20 mouse cellular contexts compared by ENCODE assay signal in genomic region chr2:83766058-83766457, GRCm38 (mm10). TPM values are rescaled to one million over a fixed set of nuclear protein-coding genes. Genes with fewer than 3 reads are reported as not detected.
DNase-seq lines count a peak whose midpoint lies in the region; ATAC-seq lines count a peak whose summit lies in the region.
"Had no signal": no experiment of that assay in that cellular context is flagged by ENCODE, and none has a peak within 500 bp of the region (broad histone marks: within the 10 kb centered on the region; RNA-seq: fewer than 3 reads in every experiment).

No protein-coding gene starts in this region.

- H3K9ac ChIP-seq in kidney, embryonic 14.5 days (ENCODE audit: low read depth, low read length) = no peak overlapping the region
- no peak overlapping the region for H3K9ac ChIP-seq in forebrain, embryonic 12.5 days
- no peak overlapping the region for H3K9ac ChIP-seq in heart, embryonic 11.5 days (ENCODE audit: low read depth, low read length)
- H3K9ac ChIP-seq: embryonic facial prominence, embryonic 13.5 days; heart, embryonic 12.5 days; hindbrain, embryonic 14.5 days had no signal

- H3K4me3 ChIP-seq in kidney, embryonic 14.5 days (ENCODE audit: low read length) = no peak overlapping the region
- no peak overlapping the region for H3K4me3 ChIP-seq in forebrain, embryonic 12.5 days (replicated peaks)
- H3K4me3 ChIP-seq in heart, embryonic 11.5 days (ENCODE audit: low read depth, low read length) = no peak overlapping the region
- H3K4me3 ChIP-seq: embryonic facial prominence, embryonic 13.5 days; heart, adult 2 months; heart, embryonic 12.5 days; hindbrain, embryonic 10.5 days had no signal

- no peaks in the 10 kb centered on the region for H3K9me3 ChIP-seq in kidney, embryonic 14.5 days (ENCODE audit: control insufficient read depth, low read length)
- no peaks in the 10 kb centered on the region for H3K9me3 ChIP-seq in forebrain, embryonic 12.5 days
- no peaks in the 10 kb centered on the region for H3K9me3 ChIP-seq in heart, embryonic 11.5 days (replicated peaks; ENCODE audit: control insufficient read depth, low read length)
- H3K9me3 ChIP-seq: embryonic facial prominence, embryonic 13.5 days; heart, embryonic 12.5 days; hindbrain, embryonic 10.5 days had no signal

- H3K4me2 ChIP-seq in kidney, embryonic 14.5 days (replicated peaks; ENCODE audit: low read depth, low read length) = no peak overlapping the region
- no peak overlapping the region for H3K4me2 ChIP-seq in forebrain, embryonic 12.5 days
- no peak overlapping the region for H3K4me2 ChIP-seq in heart, embryonic 11.5 days
- H3K4me2 ChIP-seq: embryonic facial prominence, embryonic 13.5 days; heart, embryonic 12.5 days; hindbrain, embryonic 14.5 days had no signal

- H3K27me3 ChIP-seq in kidney, embryonic 14.5 days (ENCODE audit: control insufficient read depth, insufficient read depth, low read length) = no peaks in the 10 kb centered on the region
- no peaks in the 10 kb centered on the region for H3K27me3 ChIP-seq in forebrain, embryonic 12.5 days
- H3K27me3 ChIP-seq in heart, embryonic 11.5 days (ENCODE audit: control insufficient read depth, insufficient read depth, low read length) = no peaks in the 10 kb centered on the region
- H3K27me3 ChIP-seq: embryonic facial prominence, embryonic 13.5 days had no signal

- H3K36me3 ChIP-seq in kidney, embryonic 14.5 days (ENCODE audit: control insufficient read depth, insufficient read depth, low read length) = peaks cover 31% of the 10 kb centered on the region
- H3K36me3 ChIP-seq in forebrain, embryonic 12.5 days (replicated peaks) = no peaks in the 10 kb centered on the region; the same call in 1 of the 2 replicates
- peaks cover 9% of the 10 kb centered on the region for H3K36me3 ChIP-seq in heart, embryonic 11.5 days (ENCODE audit: control insufficient read depth, insufficient read depth, low read length)

- no peak overlapping the region for H3K27ac ChIP-seq in kidney, embryonic 14.5 days (ENCODE audit: low read depth, low read length)
- H3K27ac ChIP-seq in forebrain, embryonic 12.5 days = no peak overlapping the region
- H3K27ac ChIP-seq in heart, embryonic 11.5 days (ENCODE audit: low read depth, low read length) = no peak overlapping the region
- H3K27ac ChIP-seq: embryonic facial prominence, embryonic 13.5 days; heart, adult 2 months; hindbrain, embryonic 10.5 days; hindbrain, embryonic 14.5 days had no signal

- H3K4me1 ChIP-seq in kidney, embryonic 14.5 days (ENCODE audit: control insufficient read depth, insufficient read depth, low read length) = no peaks in the 10 kb centered on the region
- H3K4me1 ChIP-seq in forebrain, embryonic 12.5 days = no peaks in the 10 kb centered on the region
- no peaks in the 10 kb centered on the region for H3K4me1 ChIP-seq in heart, embryonic 11.5 days (ENCODE audit: control insufficient read depth, insufficient read depth, low read length)
- H3K4me1 ChIP-seq: embryonic facial prominence, embryonic 13.5 days; heart, embryonic 12.5 days; hindbrain, embryonic 10.5 days had no signal

- peak; percentile 69 for ATAC-seq in frontal cortex, adult (ENCODE audit: low TSS enrichment)
- ATAC-seq in kidney, embryonic 14.5 days (ENCODE audit: low FRiP score, low TSS enrichment) = 0 out of 2 replicates have a peak, but pooled peaks have one; percentile 28
- no peak for ATAC-seq in forebrain, embryonic 12.5 days (ENCODE audit: low FRiP score)
- no peak for ATAC-seq in heart, embryonic 11.5 days (replicated peaks; ENCODE audit: insufficient number of reproducible peaks, low FRiP score, low TSS enrichment)
- ATAC-seq: forebrain, embryonic 14.5 days had no signal

- DNase-seq in frontal cortex, adult 2 months (ENCODE audit: extremely low spot score in 1 of 2, low spot score in 1 of 2) = no peak
- peak; percentile 33 for DNase-seq in kidney, postnatal 10 days
- no peak for DNase-seq in left cerebral cortex, adult 8-10 months (ENCODE audit: low spot score in 2 of 2)
- DNase-seq in embryo, embryonic 10.5 days (ENCODE audit: low spot score) = no peak
- DNase-seq: adrenal gland, adult 2 months; adrenal gland, postnatal 25 days; cerebellum, adult 18-20 months; cerebellum, adult 9-11 months; gastrocnemius, postnatal 14 days; heart, adult 2 months had no signal

- 28% methylated on average over 6 of the region's 6 CpGs for WGBS in kidney, embryonic 14.5 days
- 86% methylated on average over 6 of the region's 6 CpGs for WGBS in forebrain, embryonic 12.5 days
- WGBS in heart, embryonic 11.5 days (ENCODE audit: insufficient replicate concordance) = 77% methylated on average over 6 of the region's 6 CpGs

RNA-seq across cellular contexts. Expression of gene Itgav, which starts 41.9 kb away (rescaled TPM):
- 88.1 and 97.6 TPM in 2 replicates for polyA plus RNA-seq in frontal cortex, adult 2 months (2012; rRNA removed)
- 117 and 125 TPM in 2 replicates for polyA plus RNA-seq in kidney, embryonic 14.5 days (2014; fragmentation: Nextera tagmentation; extraction: Ambion mirVana)
- 44.4 and 46.5 TPM in 2 replicates for polyA plus RNA-seq in forebrain, embryonic 12.5 days (2016; fragmentation: Nextera tagmentation; extraction: Ambion mirVana)
- total RNA-seq in left cerebral cortex, adult 8-10 months (2022) = 100 to 1,000 TPM; 121 to 130 (median 126) TPM
- 75.9 and 87.7 TPM in 2 replicates for polyA plus RNA-seq in heart, embryonic 11.5 days (2014; fragmentation: Nextera tagmentation; extraction: Ambion mirVana)

RNA-seq across cellular contexts. Expression of gene Fam171b, which starts 46.4 kb away (rescaled TPM):
- polyA plus RNA-seq in frontal cortex, adult 2 months (2012; rRNA removed) = 199 and 209 TPM in 2 replicates
- 5.3 and 5.5 TPM in 2 replicates for polyA plus RNA-seq in kidney, embryonic 14.5 days (2014; fragmentation: Nextera tagmentation; extraction: Ambion mirVana)
- polyA plus RNA-seq in forebrain, embryonic 12.5 days (2016; fragmentation: Nextera tagmentation; extraction: Ambion mirVana) = 57.9 and 68.7 TPM in 2 replicates
- 100 to 1,000 TPM; 189 to 234 (median 210) TPM for total RNA-seq in left cerebral cortex, adult 8-10 months (2022)
- polyA plus RNA-seq in heart, embryonic 11.5 days (2014; fragmentation: Nextera tagmentation; extraction: Ambion mirVana) = 2.8 and 4.0 TPM in 2 replicates
- total RNA-seq: MEL had no signal

Comparison
In these comparisons a context has a peak if more than half of its experiments do, and no peak if none do; other contexts are left out.
1. ATAC-seq: peak in frontal cortex, adult (single experiment) and kidney, embryonic 14.5 days (single experiment); none in forebrain, embryonic 12.5 days (single experiment) and heart, embryonic 11.5 days (single experiment).